Mouse (Mus musculus): ENCODE results near the gene Gm20812.
"Not testable (repeated sequence)": the region's sequence is repeated elsewhere in the genome, so short reads cannot be mapped to it uniquely, and the experiment has no call there.

Gm20812 gene

DNA sequence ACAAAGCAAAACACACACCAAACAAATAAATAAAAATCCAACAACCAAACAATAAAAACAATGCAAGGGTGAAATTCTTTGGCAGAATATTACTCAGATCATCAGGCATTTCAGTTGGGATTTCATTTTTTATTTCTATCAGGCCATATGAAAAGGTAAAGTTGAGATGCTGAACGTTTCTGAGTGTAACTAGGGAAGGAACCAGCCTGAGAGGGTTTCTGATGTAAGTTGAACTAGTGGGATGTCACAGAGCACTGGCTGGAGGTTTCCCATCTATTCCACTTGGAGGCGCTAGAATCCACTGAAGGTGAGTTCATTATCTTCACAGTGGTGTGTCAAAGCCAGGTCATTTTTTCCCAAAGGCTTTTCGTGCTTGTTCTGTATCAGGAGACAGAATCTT lies at the start of gene Gm20812:
Gene Gm20812, plus strand, starts transcription at position 301 of the 400 bp plus-strand sequence.
- ATAC-seq (ENCODE audit: low TSS enrichment) = not testable (repeated sequence)
